Mouse (Mus musculus): ENCODE measurements around the gene Uaca. TPM values are rescaled to one million over a fixed set of nuclear protein-coding genes. Genes with fewer than 3 reads are reported as not detected.

Gene Uaca
- not detected for total RNA-seq (2023)

GRCm38 (mm10) chr9:60794210-60794840, at the start of gene Uaca:
Gene Uaca (plus strand): TSS chr9:60794542.

Other genes with a start within 250 kb of the Uaca start
- gene Lrrc49, start 106.4 kb upstream of the Uaca start, total RNA-seq (2023), result under 1 TPM in 1 of 2 experiments, not detected in 1; 0.33 TPM
- gene Larp6, start 81.6 kb upstream of the Uaca start, total RNA-seq (2023), result not detected